Mouse (Mus musculus) embryo, embryonic 10.5 days (tissue): ENCODE results near the gene Adap2.

Experiments
- DNase-seq: peaks from one replicate; pipeline ENCODE4 v3.0.0-alpha.2; 2015; ENCODE audit warnings: low spot score

Adap2 gene

DNA sequence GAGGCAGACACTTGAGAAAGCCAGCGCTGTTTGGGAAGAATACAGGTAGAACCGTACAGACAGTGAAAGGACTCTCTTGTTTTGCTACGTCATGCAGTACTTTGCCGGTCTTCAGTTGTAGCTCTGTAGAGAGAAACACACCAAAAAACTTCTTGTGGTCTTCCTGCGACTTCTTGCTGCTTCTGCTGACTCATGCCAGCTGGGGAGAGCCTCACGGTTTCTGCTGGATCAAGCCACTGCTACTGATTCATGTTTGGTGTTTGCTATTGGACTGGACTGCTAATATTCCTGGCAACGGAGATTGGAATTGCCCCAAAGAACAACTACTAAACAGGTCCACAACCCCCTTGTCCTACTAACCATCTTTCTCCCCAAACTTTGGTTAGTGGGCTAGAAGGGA, 42.4 kb downstream of the Adap2 start:
- no peak for DNase-seq

DNA sequence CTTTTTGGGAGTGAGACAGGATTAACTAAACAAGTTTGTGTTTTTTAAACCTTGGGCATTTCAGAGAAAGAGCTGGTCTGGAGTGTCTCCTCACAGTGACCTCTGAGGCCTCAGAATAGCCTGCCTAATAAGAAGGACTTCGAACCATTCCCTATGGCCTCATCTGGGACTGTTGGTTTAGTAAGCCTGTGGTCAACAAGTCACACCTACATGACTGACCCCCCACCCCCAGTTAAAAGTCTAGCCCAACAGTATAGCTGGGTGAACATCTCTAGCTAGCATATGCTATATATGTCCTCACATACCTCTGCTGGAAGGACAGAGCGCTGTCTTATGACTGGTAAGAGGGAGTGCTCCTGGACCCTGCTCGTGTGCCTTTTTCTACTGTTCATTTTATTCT, 45.4 kb downstream of the Adap2 start:
- no peak for DNase-seq

DNA sequence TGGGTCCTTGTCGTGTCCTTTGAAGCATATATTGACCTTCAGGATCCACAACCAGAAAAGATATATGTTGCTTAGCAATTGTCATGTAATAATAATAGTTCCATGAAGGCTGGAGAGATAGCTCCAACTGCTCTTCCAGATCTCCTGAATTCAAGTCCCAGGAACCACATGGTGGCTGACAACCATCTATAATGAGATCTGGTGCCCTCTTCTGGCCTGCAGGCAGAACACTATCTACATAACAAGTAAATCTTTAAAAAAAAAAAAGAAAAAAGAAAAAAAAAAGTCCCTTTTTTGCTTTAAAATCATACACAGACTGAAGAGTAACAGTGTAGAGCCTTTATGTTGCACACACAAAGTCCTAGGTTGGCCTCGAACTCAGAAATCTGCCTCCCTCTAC, 45.9 kb downstream of the Adap2 start:
- DNase-seq, result no peak

DNA sequence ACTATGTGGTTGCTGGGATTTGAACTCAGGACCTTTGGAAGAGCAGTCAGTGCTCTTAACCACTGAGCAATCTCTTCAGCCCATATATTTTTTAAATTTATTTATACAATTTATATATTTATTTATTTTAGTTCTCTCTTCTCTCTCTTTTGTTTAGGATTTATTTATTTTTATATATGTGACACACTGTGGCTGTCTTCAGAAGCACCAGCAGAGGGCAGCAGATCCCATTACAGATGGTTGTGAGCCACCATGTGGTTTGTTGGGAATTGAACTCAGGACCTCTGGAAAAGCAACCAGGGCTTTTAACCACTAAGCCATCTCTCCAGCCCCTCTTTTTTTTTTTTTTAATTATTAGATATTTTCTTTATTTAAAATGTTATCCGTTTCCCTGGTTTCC, 46.4 kb downstream of the Adap2 start:
- peak; percentile 55 for DNase-seq

DNA sequence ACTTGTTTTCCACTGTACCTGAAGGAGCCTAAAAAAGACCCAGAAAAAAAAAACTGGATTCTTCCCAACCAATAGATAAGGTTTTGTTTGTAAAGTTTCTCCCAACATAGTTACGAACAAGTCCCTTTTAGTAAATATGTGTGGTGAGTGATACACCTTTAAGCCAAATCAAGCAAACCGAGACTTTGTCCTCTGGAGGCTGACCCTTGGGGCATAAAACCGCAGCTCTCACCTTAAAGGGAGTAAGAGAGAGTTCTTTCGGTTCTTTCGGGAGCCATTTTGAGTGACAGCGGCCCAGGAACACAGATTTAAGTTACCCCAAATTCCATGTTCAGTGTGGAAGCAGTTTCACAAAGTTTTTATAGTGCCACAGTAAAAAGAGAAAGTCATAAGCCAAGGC, 48.4 kb downstream of the Adap2 start:
- no peak for DNase-seq

DNA sequence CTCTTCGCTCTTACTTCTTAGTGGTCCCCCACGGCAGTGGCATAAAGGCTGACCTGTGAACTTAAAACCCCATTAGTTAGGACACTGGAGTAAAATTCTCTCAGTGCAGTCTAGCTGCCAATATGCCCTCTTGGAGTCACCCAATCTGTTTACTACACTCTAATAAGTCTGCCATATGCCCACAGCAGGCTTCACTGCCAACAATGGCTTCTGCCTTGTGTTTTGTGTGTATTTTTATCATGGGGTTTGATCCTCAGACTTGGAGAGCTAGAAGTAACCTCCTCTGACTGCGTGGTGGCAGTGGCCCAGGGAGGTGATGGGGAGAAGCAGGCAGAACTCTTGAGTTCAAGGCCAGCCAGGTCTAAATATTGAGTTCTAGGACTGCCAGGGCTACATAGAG, 50.1 kb downstream of the Adap2 start:
- DNase-seq, result no peak

DNA sequence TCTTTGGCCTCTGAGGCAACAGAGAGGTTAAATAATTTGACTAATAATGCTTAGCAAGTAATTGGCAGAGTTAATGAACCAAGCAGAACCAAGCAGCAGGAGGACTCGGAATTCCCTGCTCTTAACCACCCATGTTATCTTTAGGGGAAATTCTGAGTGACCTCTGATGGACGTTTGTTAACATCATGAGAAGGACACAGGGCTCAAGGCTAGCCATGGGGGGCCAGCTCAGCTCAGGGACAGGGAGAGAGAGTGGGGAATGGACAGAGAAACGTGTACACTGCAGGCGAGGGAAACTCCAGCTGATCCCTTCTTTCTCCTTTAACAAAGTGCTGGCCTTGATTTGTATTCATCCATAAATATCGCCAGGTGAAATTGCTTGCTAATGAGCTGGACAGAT, 51.0 kb downstream of the Adap2 start:
- DNase-seq, result no peak

DNA sequence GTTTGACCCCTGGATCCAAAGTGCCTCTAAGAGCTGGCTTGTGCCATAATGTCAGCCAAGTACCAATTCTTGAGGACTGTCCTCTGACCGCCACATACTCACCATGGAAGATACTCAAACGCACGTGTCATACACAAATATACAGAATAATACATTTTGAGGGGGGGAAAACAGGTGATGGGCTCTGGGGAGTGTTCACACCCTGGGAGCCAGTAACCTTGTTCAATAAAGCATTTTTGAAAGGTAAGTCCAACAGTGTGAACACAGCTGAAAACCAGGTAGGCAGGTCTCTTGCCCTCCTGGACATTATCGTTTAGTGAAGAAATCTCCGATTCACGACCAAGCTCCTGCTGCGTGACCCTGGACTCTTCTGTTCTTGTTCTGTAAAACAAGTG, 54.6 kb downstream of the Adap2 start:
- no peak for DNase-seq

DNA sequence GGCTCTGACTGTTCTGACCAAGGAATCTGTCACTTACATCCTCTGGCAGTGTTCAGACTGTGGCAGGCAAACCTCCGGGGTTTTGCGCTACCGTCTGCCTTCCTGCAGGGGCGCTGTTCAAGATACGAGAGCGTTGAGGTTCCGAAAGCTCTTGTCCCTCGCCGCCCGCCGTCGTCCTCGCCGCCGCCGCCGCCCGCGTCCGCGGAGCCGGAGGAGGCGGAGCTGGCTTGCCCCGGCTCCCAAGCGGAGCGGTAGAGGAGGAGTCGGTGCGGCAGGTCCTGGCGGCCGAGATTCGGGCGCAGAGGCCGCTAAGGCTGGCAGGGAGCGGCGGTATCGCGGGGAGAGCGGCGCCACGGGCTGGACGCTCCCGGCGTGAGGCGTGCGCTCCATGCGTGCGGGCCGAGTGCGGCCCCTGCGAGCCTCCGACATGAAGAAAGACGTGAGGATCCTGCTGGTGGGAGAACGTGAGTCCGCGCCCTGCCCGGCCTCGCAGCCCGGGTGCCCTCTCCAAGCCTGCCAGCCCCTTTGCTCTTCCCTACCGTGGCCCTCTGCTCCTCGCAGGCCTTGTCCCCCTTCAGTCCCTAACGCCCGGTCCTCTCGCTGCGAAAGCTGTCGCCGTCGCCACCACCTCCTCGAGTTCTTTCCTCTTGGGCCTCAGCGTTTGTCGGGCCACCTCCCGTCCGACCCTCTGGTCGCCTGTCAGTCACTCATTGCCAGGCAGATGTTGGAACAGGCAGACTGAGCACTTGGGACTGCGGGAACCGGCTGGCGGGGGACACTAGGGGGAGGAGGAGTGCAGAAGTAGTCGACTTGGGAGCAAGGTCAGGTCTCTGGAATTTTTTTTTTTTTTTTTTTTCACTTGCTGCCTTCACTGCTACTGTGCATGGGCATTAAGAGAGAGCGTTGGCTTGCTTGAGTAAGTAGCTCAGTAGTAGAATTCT, 55.2 kb downstream of the Adap2 start, which contains the start of gene Rhot1:
Rhot1 (plus strand) TSS at position 160 of the 941 bp plus-strand sequence.
- DNase-seq, result peak; percentile 97

DNA sequence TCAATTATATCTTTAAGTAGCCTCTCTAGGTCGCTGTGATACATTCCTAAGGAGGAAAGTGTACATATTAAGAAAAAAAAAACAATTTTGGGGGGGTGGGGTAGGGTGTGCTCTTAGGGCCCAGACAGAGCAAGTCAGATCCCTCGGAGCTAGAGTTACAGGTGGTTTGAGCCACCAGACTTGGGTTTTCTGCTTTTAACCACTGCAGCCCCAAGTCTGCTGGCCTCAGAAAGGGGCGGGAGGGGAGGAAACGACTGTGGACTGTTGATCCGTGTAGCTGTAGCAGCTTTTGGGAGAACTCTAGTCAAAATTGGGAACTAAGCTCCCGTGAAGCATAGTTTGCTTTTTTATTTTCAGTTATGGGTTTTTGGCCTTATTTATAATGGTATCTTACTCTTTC, 56.4 kb downstream of the Adap2 start:
- no peak for DNase-seq

DNA sequence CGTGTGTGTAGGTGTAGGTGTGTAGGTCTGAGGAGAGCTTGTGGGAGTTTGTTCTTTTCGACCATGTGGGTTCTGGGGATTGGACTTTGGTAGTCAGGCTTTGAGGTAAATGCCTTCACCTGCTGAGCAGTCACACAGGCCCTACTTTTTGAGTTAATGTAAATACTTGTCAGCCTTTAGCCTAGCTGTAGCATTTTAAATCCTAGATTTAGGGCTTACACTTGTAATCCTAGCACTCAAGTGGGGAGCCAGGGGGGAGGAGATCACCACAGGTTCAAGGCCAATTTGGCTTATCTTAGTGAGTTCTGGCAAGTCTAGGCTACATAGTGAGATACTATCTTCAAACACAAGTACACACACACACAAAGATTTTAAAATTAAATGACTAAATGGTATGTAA, 58.4 kb downstream of the Adap2 start:
- DNase-seq, result no peak

DNA sequence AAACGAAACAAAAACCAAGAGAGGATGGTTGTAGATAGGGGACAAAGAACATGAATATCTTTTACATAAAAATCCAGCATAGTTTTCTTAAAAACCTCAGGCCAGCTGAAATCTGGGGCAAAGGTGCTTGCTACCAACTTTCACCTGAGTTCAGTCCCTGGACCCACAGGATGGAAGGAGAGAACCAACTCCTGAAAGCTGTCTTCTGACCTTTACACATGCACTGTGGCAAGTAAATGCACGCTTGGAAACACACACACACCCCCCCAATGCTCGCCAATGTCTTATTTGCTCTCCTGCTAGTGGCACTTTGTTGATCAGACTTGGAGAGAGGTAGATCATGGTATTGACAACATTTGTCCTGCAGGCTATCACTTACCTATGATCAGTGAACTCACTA, 61.4 kb downstream of the Adap2 start:
- no peak for DNase-seq

DNA sequence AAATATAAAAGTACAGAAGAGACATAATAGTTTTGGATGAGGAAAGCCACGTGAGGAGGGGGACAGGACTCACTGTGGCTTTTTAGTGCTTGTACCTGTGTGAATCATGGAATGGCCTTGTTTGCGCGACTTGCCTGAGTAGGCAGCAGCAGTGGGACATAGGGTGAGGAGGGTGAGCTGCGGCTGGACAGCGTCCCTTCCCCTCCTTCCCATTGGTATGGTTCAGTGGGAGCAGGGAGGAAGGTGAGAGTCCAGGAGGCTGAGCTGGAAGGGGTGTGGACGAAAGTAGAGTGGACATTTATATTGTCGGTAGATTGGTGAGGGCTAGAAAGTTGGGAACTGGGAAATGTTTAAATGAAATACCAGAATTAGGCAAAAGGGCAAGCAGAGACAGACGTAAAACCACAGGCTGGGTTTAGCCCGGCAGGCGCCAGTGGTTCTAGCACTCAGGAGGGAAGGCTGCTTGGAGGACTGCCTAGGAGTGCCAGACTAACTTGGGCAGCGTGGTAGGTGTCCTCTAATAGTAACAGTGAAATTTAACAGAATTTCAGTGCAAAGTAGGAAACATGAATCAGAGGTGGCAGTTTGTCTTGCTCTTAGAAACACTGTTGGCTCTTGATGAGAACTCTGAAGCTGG, 64.9 kb downstream of the Adap2 start:
- DNase-seq, result no peak
